Mouse (Mus musculus) heart, embryonic 15.5 days (tissue): ENCODE measurements around the gene Cd300c2. TPM values are rescaled to one million over a fixed set of nuclear protein-coding genes. Genes with fewer than 3 reads are reported as not detected.

Experiments used
- ATAC-seq: fragments of 200-750 bp; cut with Nextera tagmentation; replicated peaks from 2 replicates; pipeline ENCODE4 v1.8.0; 2017; ENCODE audit warnings: low read depth, moderate TSS enrichment; ENCODE audit not compliant: insufficient number of reproducible peaks, insufficient read depth, low FRiP score
- H3K27ac ChIP-seq: fragments of 300-500 bp; sonication (generic); 2 replicates; pipeline ENCODE4 v1.5.1; 2015; ENCODE audit warnings: mild to moderate bottlenecking, inconsistent platforms
- H3K27me3 ChIP-seq: fragments of 300-500 bp; sonication (generic); 2 replicates; pipeline ENCODE4 v1.6.1; 2015; ENCODE audit warnings: inconsistent platforms
- H3K36me3 ChIP-seq: fragments of 300-500 bp; sonication (generic); 2 replicates; pipeline ENCODE4 v1.6.1; 2015; ENCODE audit warnings: mild to moderate bottlenecking, inconsistent platforms
- H3K4me1 ChIP-seq: fragments of 300-500 bp; sonication (generic); replicated peaks from 2 replicates; pipeline ENCODE4 v1.6.1; 2015; ENCODE audit warnings: inconsistent platforms
- H3K4me2 ChIP-seq: fragments of 300-500 bp; sonication (generic); 2 replicates; pipeline ENCODE4 v1.6.1; 2015; ENCODE audit warnings: inconsistent platforms, mild to moderate bottlenecking, moderate library complexity
- H3K4me3 ChIP-seq: fragments of 300-500 bp; sonication (generic); 2 replicates; pipeline ENCODE4 v1.5.1; 2015; ENCODE audit warnings: mild to moderate bottlenecking, inconsistent platforms
- H3K9ac ChIP-seq: fragments of 300-500 bp; sonication (generic); 2 replicates; pipeline ENCODE4 v1.6.1; 2015; ENCODE audit warnings: mild to moderate bottlenecking, inconsistent platforms
- H3K9me3 ChIP-seq: fragments of 300-500 bp; sonication (generic); replicated peaks from 2 replicates; pipeline ENCODE4 v1.6.1; 2016; ENCODE audit warnings: inconsistent platforms
- WGBS: fragments of 180-500 bp; shearing (Covaris S2); methylation state at CpG from one replicate; pipeline ENCODE4 v1.1.7; 2015; ENCODE audit warnings: mixed read lengths; 5-methylcytosine and 5-hydroxymethylcytosine counted together
- polyA plus RNA-seq: library from polyadenylated mRNA; unstranded; fragments of >200 nt; fragmentation: Nextera tagmentation; extraction: Ambion mirVana; gene quantifications from 2 replicates; pipeline ENCODE4 v1.2.1, GENCODE M21; 2015

Gene Cd300c2
- polyA plus RNA-seq, 1 experiment from 2014 or later: 1.8 TPM

DNA sequence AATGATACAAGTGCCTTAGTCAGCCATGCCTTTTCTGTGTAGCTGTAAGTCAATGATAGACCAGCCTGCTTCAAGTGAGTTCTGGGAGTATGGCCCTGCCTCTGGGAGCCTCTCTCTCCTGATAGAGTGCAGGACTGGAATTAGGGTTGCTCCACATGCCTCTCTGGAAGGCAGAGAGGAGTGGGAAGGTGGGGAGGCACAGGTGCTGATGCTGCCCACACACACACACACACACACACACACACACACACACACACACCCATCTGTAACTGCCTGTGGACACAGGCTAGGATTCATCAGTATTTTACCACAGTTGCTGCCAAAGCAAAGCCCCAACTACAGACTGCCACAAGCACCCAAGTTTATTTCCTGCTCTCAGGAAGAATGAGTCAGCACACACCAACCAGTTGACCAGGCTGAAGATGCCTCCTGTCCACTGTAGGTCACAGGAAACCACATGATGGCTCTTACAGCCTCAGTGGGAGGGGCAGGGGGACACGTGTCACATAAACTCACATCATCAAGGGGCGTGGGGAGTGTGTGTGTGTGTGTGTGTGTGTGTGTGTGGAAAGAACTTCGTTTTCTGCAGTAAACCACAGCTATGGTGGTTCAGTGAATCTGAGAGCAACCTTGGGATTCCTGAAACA lies 36.4 kb downstream of the Cd300c2 start:
- no peaks in the 10 kb centered on the region for H3K27me3 ChIP-seq
- no peaks in the 10 kb centered on the region for H3K36me3 ChIP-seq
- 28% methylated on average over 3 of the region's 3 CpGs for WGBS
- H3K4me1 ChIP-seq: peaks cover 4% of the 10 kb centered on the region; the same call in 1 of the 2 replicates
- H3K4me3 ChIP-seq: no peak overlapping the region
- H3K4me2 ChIP-seq: no peak overlapping the region
- no peak overlapping the region for H3K9ac ChIP-seq
- no peak for ATAC-seq
- H3K27ac ChIP-seq: no peak overlapping the region
- no peaks in the 10 kb centered on the region for H3K9me3 ChIP-seq

DNA sequence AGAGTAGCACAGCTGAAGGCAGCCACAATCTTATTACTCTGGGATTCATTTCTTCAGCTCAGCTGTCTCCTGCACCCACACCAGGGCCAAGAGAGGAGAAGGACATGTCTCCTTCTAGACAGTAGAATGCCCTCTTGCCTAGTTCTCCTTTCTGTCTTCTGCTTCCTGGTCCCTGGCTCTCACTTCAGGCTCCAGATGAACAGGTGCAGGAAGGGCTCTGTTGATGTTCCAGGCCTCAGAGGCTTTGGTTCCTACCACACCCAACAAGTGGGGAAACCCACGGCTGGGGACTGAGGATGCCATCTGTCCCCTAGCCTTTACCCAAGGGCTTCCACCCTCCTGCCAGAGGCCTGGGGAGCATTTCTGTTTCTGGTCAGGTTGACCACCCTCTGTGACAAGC lies 41.3 kb downstream of the Cd300c2 start:
- Histone ChIP-seq H3K27ac (no peak overlapping the region), H3K36me3 (no peaks in the 10 kb centered on the region), H3K4me2 (no peak overlapping the region), H3K4me1 (peaks cover 2% of the 10 kb centered on the region; the same call in 1 of the 2 replicates), H3K9ac (no peak overlapping the region), H3K4me3 (no peak overlapping the region), H3K9me3 (no peaks in the 10 kb centered on the region), H3K27me3 (no peaks in the 10 kb centered on the region)
- 62% methylated on average over 1 of the region's 1 CpGs for WGBS
- ATAC-seq: no peak

Other genes starting within 250 kb of the Cd300c2 start
- gene Kif19a, start 236.5 kb downstream of the Cd300c2 start, polyA plus RNA-seq: 0.16 and 0.33 TPM in 2 replicates
- gene Btbd17, start 205.9 kb downstream of the Cd300c2 start, polyA plus RNA-seq: 0.08 and 0.46 TPM in 2 replicates
- not detected in 2 replicates for gene Gpr142, start 203.0 kb downstream of the Cd300c2 start, polyA plus RNA-seq
- 12.4 and 19.8 TPM in 2 replicates for gene Gprc5c, start 150.7 kb downstream of the Cd300c2 start, polyA plus RNA-seq
- 0.82 and 2.2 TPM in 2 replicates for gene Cd300a, start 111.8 kb downstream of the Cd300c2 start, polyA plus RNA-seq
- 0.34 and 0.72 TPM in 2 replicates for gene Cd300lb, start 67.5 kb downstream of the Cd300c2 start, polyA plus RNA-seq
- not detected in 2 replicates for gene Cd300c, start 32.7 kb downstream of the Cd300c2 start, polyA plus RNA-seq
- 0.21 and 0.61 TPM in 2 replicates for gene Cd300ld, start 12.0 kb downstream of the Cd300c2 start, polyA plus RNA-seq
- not detected in 2 replicates for gene Cd300ld2, start 14.3 kb upstream of the Cd300c2 start, polyA plus RNA-seq
- not detected in 2 replicates for gene Cd300ld4, start 25.1 kb upstream of the Cd300c2 start, polyA plus RNA-seq
- gene Cd300ld5, start 35.9 kb upstream of the Cd300c2 start, polyA plus RNA-seq: not detected in 2 replicates
- gene Cd300ld3, start 46.5 kb upstream of the Cd300c2 start, polyA plus RNA-seq: not detected in 2 replicates
- gene Cd300e, start 60.3 kb upstream of the Cd300c2 start, polyA plus RNA-seq: not detected in 2 replicates
- gene Rab37, start 89.6 kb upstream of the Cd300c2 start, polyA plus RNA-seq: 1.1 and 2.4 TPM in 2 replicates
- 0.37 and 1.2 TPM in 2 replicates for gene Cd300lf, start 132.1 kb upstream of the Cd300c2 start, polyA plus RNA-seq
- 24.6 and 46.4 TPM in 2 replicates for gene Slc9a3r1, start 161.5 kb upstream of the Cd300c2 start, polyA plus RNA-seq
- 6.6 and 11.4 TPM in 2 replicates for gene Tmem104, start 185.6 kb upstream of the Cd300c2 start, polyA plus RNA-seq
- 16.2 and 20.8 TPM in 2 replicates for gene Nat9, start 186.0 kb upstream of the Cd300c2 start, polyA plus RNA-seq